Comparison of ENCODE assay signal across 23 mouse cellular contexts in genomic region chr12:97397850-97398581, GRCm38 (mm10).
DNase-seq lines count a peak whose midpoint lies in the region; ATAC-seq lines count a peak whose summit lies in the region.
"Had no signal": no experiment of that assay in that cellular context is flagged by ENCODE, and none has a peak within 500 bp of the region (broad histone marks: within the 10 kb centered on the region; RNA-seq: fewer than 3 reads in every experiment).

No protein-coding gene starts in this region.

- intact Hi-C loops in left cerebral cortex, postnatal 4 days (cut with DNase I), result no loop called here

- H3K9me3 ChIP-seq in forebrain, embryonic 13.5 days (replicated peaks), result no peaks in the 10 kb centered on the region
- no peaks in the 10 kb centered on the region for H3K9me3 ChIP-seq in forebrain, embryonic 11.5 days (ENCODE audit: control insufficient read depth, low read length)
- no peaks in the 10 kb centered on the region for H3K9me3 ChIP-seq in neural tube, embryonic 14.5 days (ENCODE audit: control insufficient read depth, low read length)
- H3K9me3 ChIP-seq: embryonic facial prominence, embryonic 15.5 days; hindbrain, embryonic 12.5 days; midbrain, embryonic 13.5 days; neural tube, embryonic 13.5 days had no signal

- H3K4me1 ChIP-seq in forebrain, embryonic 13.5 days, result peaks cover 14% of the 10 kb centered on the region
- no peaks in the 10 kb centered on the region for H3K4me1 ChIP-seq in forebrain, embryonic 11.5 days (replicated peaks; ENCODE audit: control insufficient read depth, insufficient read depth, low read length)
- H3K4me1 ChIP-seq in neural tube, embryonic 14.5 days (ENCODE audit: control insufficient read depth, insufficient read depth, low read length), result no peaks in the 10 kb centered on the region
- H3K4me1 ChIP-seq: embryonic facial prominence, embryonic 15.5 days had no signal

- no peak overlapping the region for H3K27ac ChIP-seq in forebrain, embryonic 13.5 days
- no peak overlapping the region for H3K27ac ChIP-seq in forebrain, embryonic 11.5 days (ENCODE audit: low read depth, low read length)
- H3K27ac ChIP-seq in neural tube, embryonic 14.5 days (ENCODE audit: low read depth, low read length), result no peak overlapping the region
- H3K27ac ChIP-seq: embryonic facial prominence, embryonic 15.5 days; hindbrain, embryonic 12.5 days; midbrain, embryonic 13.5 days; neural tube, embryonic 13.5 days; stomach, postnatal 0 days had no signal

- WGBS in forebrain, embryonic 13.5 days, result 73% methylated on average over 5 of the region's 7 CpGs
- 90% methylated on average over 5 of the region's 7 CpGs for WGBS in forebrain, embryonic 11.5 days
- 63% methylated on average over 5 of the region's 7 CpGs for WGBS in neural tube, embryonic 14.5 days

- ATAC-seq in forebrain, embryonic 13.5 days, result peak; percentile 76
- no peak for ATAC-seq in forebrain, embryonic 11.5 days (replicated peaks; ENCODE audit: low FRiP score)
- ATAC-seq in neural tube, embryonic 14.5 days (ENCODE audit: low read depth), result peak; percentile 28; the same call in 1 of the 2 replicates
- ATAC-seq: CD4-positive, CD25-positive, alpha-beta regulatory T cell, adult 4 months; midbrain, embryonic 13.5 days; Patski had no signal

- no peak overlapping the region for H3K9ac ChIP-seq in forebrain, embryonic 13.5 days
- H3K9ac ChIP-seq in forebrain, embryonic 11.5 days (ENCODE audit: low read length), result no peak overlapping the region
- no peak overlapping the region for H3K9ac ChIP-seq in neural tube, embryonic 14.5 days (replicated peaks; ENCODE audit: low read depth, low read length)
- H3K9ac ChIP-seq: embryonic facial prominence, embryonic 15.5 days; hindbrain, embryonic 12.5 days; midbrain, embryonic 13.5 days; neural tube, embryonic 13.5 days had no signal

- no peak for DNase-seq in forebrain, embryonic 11.5 days (ENCODE audit: low spot score)
- peak; percentile 4 to 29 for DNase-seq in left cerebral cortex, adult 9 months (ENCODE audit: low spot score in 2 of 2)
- no peak for DNase-seq in left cerebral cortex, postnatal 4 days
- no peak for DNase-seq in neural tube, embryonic 10.5 days (ENCODE audit: extremely low spot score, low spot score)
- peak; percentile 28 for DNase-seq in telencephalon, adult 2 months (ENCODE audit: low read depth, low spot score)
- DNase-seq: adrenal gland, postnatal 10 days; cerebellum, adult 11-12 months; cerebellum, postnatal 14 days; kidney, adult 18-20 months; kidney, postnatal 25 days; lung, adult 18-20 months; right cerebral cortex, postnatal 4 days had no signal

- H3K36me3 ChIP-seq in forebrain, embryonic 13.5 days (ENCODE audit: poor library complexity, severe bottlenecking), result no peaks in the 10 kb centered on the region
- no peaks in the 10 kb centered on the region for H3K36me3 ChIP-seq in forebrain, embryonic 11.5 days (ENCODE audit: control insufficient read depth, insufficient read depth, low read length)
- no peaks in the 10 kb centered on the region for H3K36me3 ChIP-seq in neural tube, embryonic 14.5 days (ENCODE audit: control insufficient read depth, insufficient read depth, low read length)
- H3K36me3 ChIP-seq: embryonic facial prominence, embryonic 15.5 days; hindbrain, embryonic 12.5 days; midbrain, embryonic 13.5 days; neural tube, embryonic 13.5 days had no signal

- H3K27me3 ChIP-seq in forebrain, embryonic 13.5 days, result no peaks in the 10 kb centered on the region
- H3K27me3 ChIP-seq in forebrain, embryonic 11.5 days (ENCODE audit: control insufficient read depth, insufficient read depth, low read length), result no peaks in the 10 kb centered on the region
- H3K27me3 ChIP-seq in neural tube, embryonic 14.5 days (ENCODE audit: control insufficient read depth, insufficient read depth, low read length), result no peaks in the 10 kb centered on the region
- H3K27me3 ChIP-seq: embryonic facial prominence, embryonic 15.5 days; hindbrain, embryonic 12.5 days; midbrain, embryonic 13.5 days; neural tube, embryonic 13.5 days had no signal

- H3K4me2 ChIP-seq in forebrain, embryonic 13.5 days, result no peak overlapping the region
- H3K4me2 ChIP-seq in forebrain, embryonic 11.5 days (ENCODE audit: low read depth, low read length, severe bottlenecking), result no peak overlapping the region
- no peak overlapping the region for H3K4me2 ChIP-seq in neural tube, embryonic 14.5 days (ENCODE audit: low read depth, low read length)
- H3K4me2 ChIP-seq: embryonic facial prominence, embryonic 15.5 days; heart, embryonic 11.5 days; hindbrain, embryonic 12.5 days; liver, embryonic 11.5 days; midbrain, embryonic 13.5 days; neural tube, embryonic 13.5 days had no signal

- H3K4me3 ChIP-seq in forebrain, embryonic 13.5 days, result no peak overlapping the region
- H3K4me3 ChIP-seq in forebrain, embryonic 11.5 days (ENCODE audit: low read depth, low read length), result no peak overlapping the region
- no peak overlapping the region for H3K4me3 ChIP-seq in neural tube, embryonic 14.5 days (ENCODE audit: low read depth, low read length)
- H3K4me3 ChIP-seq: embryonic facial prominence, embryonic 15.5 days; hindbrain, embryonic 12.5 days; midbrain, embryonic 13.5 days; neural tube, embryonic 13.5 days had no signal

Comparison
In these comparisons a context has a peak if more than half of its experiments do, and no peak if none do; other contexts are left out.
1. DNase-seq: peak in left cerebral cortex, adult 9 months (2 of 2) and telencephalon, adult 2 months (single experiment); none in forebrain, embryonic 11.5 days (single experiment), left cerebral cortex, postnatal 4 days (single experiment) and neural tube, embryonic 10.5 days (single experiment).